Mouse (Mus musculus): ENCODE data around the gene Tbc1d13. TPM values are rescaled to one million over a fixed set of nuclear protein-coding genes. Genes with fewer than 3 reads are reported as not detected.

Tbc1d13 gene
- polyA plus RNA-seq, 1 experiment from 2014 or later: 13.7 TPM

DNA sequence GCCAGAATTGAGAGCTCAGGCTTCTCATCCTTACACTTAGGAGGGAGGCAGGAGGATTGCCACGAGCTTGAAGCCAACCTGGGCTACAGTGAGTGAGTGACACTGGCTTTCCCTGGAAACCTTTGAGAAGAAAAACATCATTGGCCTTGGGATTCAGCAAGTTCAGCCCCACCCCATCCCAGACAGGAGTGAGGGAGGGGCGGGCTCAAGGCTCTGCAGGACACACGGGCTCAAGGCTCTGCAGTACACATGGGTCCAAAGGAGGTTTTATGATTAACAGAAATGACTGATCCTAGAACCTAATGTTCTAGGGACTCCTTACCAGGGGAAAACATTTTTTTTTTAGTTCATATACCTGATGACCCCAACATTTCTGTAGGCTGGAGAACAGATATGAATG lies 50.2 kb downstream of the Tbc1d13 start:
- Histone ChIP-seq H3K4me1 (no peaks in the 10 kb centered on the region), H3K27me3 (no peaks in the 10 kb centered on the region), H3K36me3 (peaks cover 19% of the 10 kb centered on the region), H3K9ac (no peak overlapping the region), H3K4me3 (no peak overlapping the region), H3K4me2 (no peak overlapping the region), H3K27ac (no peak overlapping the region), H3K9me3 (no peaks in the 10 kb centered on the region)
- 74% methylated on average over 3 of the region's 3 CpGs for WGBS
- no peak for ATAC-seq (ENCODE audit: insufficient number of reproducible peaks, insufficient read depth, low FRiP score, low TSS enrichment, low read depth)

GRCm38 (mm10) chr2:30185276-30185675 lies 51.7 kb downstream of the Tbc1d13 start:
- H3K9me3 ChIP-seq: no peaks in the 10 kb centered on the region
- peaks cover 19% of the 10 kb centered on the region for H3K36me3 ChIP-seq
- WGBS: 85% methylated on average over 6 of the region's 6 CpGs
- no peaks in the 10 kb centered on the region for H3K27me3 ChIP-seq
- H3K27ac ChIP-seq: no peak overlapping the region
- no peak overlapping the region for H3K4me2 ChIP-seq
- no peak for ATAC-seq (ENCODE audit: insufficient number of reproducible peaks, insufficient read depth, low FRiP score, low TSS enrichment, low read depth)
- H3K4me3 ChIP-seq: no peak overlapping the region
- no peaks in the 10 kb centered on the region for H3K4me1 ChIP-seq
- H3K9ac ChIP-seq: no peak overlapping the region

GRCm38 (mm10) chr2:30185681-30186080 lies 52.1 kb downstream of the Tbc1d13 start:
- H3K27ac ChIP-seq: no peak overlapping the region
- H3K36me3 ChIP-seq: peaks cover 21% of the 10 kb centered on the region
- no peak overlapping the region for H3K4me2 ChIP-seq
- no peak overlapping the region for H3K9ac ChIP-seq
- ATAC-seq (ENCODE audit: insufficient number of reproducible peaks, insufficient read depth, low FRiP score, low TSS enrichment, low read depth): no peak
- 84% methylated on average over 3 of the region's 3 CpGs for WGBS
- no peaks in the 10 kb centered on the region for H3K9me3 ChIP-seq
- no peak overlapping the region for H3K4me3 ChIP-seq
- no peaks in the 10 kb centered on the region for H3K27me3 ChIP-seq
- H3K4me1 ChIP-seq: no peaks in the 10 kb centered on the region

DNA sequence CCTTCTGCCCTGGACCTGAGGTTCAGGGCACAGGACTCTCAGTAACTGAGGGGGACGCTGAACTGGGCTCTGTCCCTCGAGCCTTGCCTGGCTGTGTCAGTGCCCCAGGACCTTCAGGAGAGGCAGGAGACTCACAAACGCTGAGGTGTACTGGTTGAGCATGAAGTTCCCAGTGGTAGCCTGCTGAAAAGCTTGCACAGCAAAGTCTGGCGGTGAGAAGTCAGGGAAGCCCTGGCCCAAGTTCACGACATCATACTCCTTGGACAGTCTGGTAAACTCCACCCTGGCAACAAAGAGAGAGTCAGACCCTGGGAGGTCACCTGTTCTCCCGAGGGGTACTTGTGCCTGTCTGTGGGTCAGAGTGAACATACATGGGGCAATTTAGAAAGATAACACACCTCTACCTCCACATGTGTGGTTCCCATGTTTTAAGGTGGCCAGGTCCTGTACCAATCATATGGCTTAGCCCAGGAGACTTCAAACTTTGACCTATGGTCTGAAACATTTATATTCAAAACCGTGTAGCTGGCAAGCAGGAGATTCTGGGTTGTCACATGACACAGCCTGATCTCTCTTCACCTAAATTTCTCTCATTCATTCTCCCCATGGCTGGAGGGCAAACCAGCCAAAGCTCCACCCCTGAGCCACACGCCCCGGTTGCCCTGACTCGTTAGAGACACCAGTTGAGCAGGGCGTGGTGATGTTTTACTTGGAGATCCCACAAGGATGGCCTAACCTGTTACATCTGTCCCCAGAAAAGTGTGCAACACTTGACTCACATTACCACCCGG lies 58.4 kb downstream of the Tbc1d13 start:
- ATAC-seq (ENCODE audit: insufficient number of reproducible peaks, insufficient read depth, low FRiP score, low TSS enrichment, low read depth): no peak
- H3K36me3 ChIP-seq: peaks cover 10% of the 10 kb centered on the region; the same call in 1 of the 2 replicates
- H3K4me3 ChIP-seq: no peak overlapping the region
- no peaks in the 10 kb centered on the region for H3K27me3 ChIP-seq
- no peaks in the 10 kb centered on the region for H3K9me3 ChIP-seq
- H3K4me1 ChIP-seq: no peaks in the 10 kb centered on the region
- H3K27ac ChIP-seq: no peak overlapping the region
- 81% methylated on average over 12 of the region's 12 CpGs for WGBS
- no peak overlapping the region for H3K9ac ChIP-seq
- H3K4me2 ChIP-seq: no peak overlapping the region

DNA sequence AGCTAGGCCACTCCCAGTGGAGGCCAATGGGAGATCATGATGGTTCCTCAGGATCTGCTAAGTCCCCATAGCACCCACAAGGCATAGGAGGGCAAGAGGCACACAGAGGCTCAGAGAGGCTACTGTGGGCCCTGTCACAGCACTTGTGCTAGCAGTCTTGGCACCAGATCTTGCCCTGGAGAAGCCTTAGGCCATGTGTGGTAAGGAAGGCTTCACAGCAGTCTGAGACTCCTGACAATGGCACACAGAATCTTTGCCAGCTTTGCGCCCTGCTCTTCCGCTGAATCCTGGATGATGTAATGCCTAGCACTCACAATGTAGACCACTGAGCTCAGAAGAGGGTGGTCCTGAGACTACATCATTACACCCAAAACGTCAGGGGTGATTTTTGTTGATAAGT lies 61.1 kb downstream of the Tbc1d13 start:
- WGBS: 84% methylated on average over 3 of the region's 3 CpGs
- H3K9me3 ChIP-seq: no peaks in the 10 kb centered on the region
- no peak for ATAC-seq (ENCODE audit: insufficient number of reproducible peaks, insufficient read depth, low FRiP score, low TSS enrichment, low read depth)
- H3K27me3 ChIP-seq: no peaks in the 10 kb centered on the region
- H3K4me3 ChIP-seq: no peak overlapping the region
- H3K4me2 ChIP-seq: no peak overlapping the region
- peaks cover 10% of the 10 kb centered on the region; the same call in 1 of the 2 replicates for H3K36me3 ChIP-seq
- no peak overlapping the region for H3K9ac ChIP-seq
- H3K27ac ChIP-seq: no peak overlapping the region
- no peaks in the 10 kb centered on the region for H3K4me1 ChIP-seq

- ATAC-seq (ENCODE audit: insufficient number of reproducible peaks, insufficient read depth, low FRiP score, low TSS enrichment, low read depth): no peak
- WGBS: 57% methylated on average over 4 of the region's 4 CpGs
- Histone ChIP-seq H3K9me3 (no peaks in the 10 kb centered on the region), H3K4me1 (no peaks in the 10 kb centered on the region), H3K27ac (no peak overlapping the region), H3K4me2 (no peak overlapping the region), H3K36me3 (no peaks in the 10 kb centered on the region), H3K9ac (no peak overlapping the region), H3K4me3 (no peak overlapping the region), H3K27me3 (no peaks in the 10 kb centered on the region)
Observed at GRCm38 (mm10) chr2:30198021-30198420, 64.5 kb downstream of the Tbc1d13 start.

DNA sequence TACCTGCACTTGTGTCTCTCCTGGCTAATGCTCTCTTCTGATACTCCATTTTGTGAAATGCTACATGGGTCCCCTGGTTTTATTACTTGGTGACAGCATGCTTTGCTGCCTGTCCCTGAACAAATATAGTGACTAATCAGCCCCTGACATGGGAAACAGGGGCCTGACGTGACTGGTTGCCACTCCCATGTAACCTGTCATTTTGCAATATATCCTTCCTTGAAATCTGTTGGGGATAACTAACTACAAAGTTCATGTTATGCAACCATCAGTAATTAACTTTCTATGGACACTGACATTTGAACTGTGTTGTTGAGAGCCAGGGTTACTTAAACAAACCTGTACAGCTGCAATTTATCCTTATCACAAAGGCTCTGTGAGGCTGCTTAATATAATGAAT lies 66.4 kb downstream of the Tbc1d13 start:
- 64% methylated on average over 1 of the region's 1 CpGs for WGBS
- no peak overlapping the region for H3K27ac ChIP-seq
- no peaks in the 10 kb centered on the region for H3K36me3 ChIP-seq
- H3K4me2 ChIP-seq: no peak overlapping the region
- H3K27me3 ChIP-seq: no peaks in the 10 kb centered on the region
- H3K9ac ChIP-seq: no peak overlapping the region
- H3K4me3 ChIP-seq: no peak overlapping the region
- peaks cover 7% of the 10 kb centered on the region for H3K4me1 ChIP-seq
- no peaks in the 10 kb centered on the region for H3K9me3 ChIP-seq
- ATAC-seq (ENCODE audit: insufficient number of reproducible peaks, insufficient read depth, low FRiP score, low TSS enrichment, low read depth): no peak

GRCm38 (mm10) chr2:30200388-30200925 lies 66.9 kb downstream of the Tbc1d13 start:
- H3K9me3 ChIP-seq: no peaks in the 10 kb centered on the region
- H3K4me2 ChIP-seq: no peak overlapping the region
- H3K9ac ChIP-seq: no peak overlapping the region
- ATAC-seq (ENCODE audit: insufficient number of reproducible peaks, insufficient read depth, low FRiP score, low TSS enrichment, low read depth): no peak
- no peaks in the 10 kb centered on the region for H3K36me3 ChIP-seq
- H3K4me3 ChIP-seq: no peak overlapping the region
- peaks cover 7% of the 10 kb centered on the region for H3K4me1 ChIP-seq
- no peak overlapping the region for H3K27ac ChIP-seq
- WGBS: 81% methylated on average over 5 of the region's 5 CpGs
- no peaks in the 10 kb centered on the region for H3K27me3 ChIP-seq

Other genes starting within 250 kb of the Tbc1d13 start
- 79.8 and 85.3 TPM in 2 replicates for gene Odf2, start 244.5 kb upstream of the Tbc1d13 start, polyA plus RNA-seq (2015; fragmentation: Nextera tagmentation; extraction: Ambion mirVana)
- gene Gle1, start 198.3 kb upstream of the Tbc1d13 start, polyA plus RNA-seq (2015; fragmentation: Nextera tagmentation; extraction: Ambion mirVana): 70.1 and 76.8 TPM in 2 replicates
- 74.3 and 78.3 TPM in 2 replicates for gene Sptan1, start 168.2 kb upstream of the Tbc1d13 start, polyA plus RNA-seq (2015; fragmentation: Nextera tagmentation; extraction: Ambion mirVana)
- 46.5 and 46.9 TPM in 2 replicates for gene Wdr34, start 84.9 kb upstream of the Tbc1d13 start, polyA plus RNA-seq (2015; fragmentation: Nextera tagmentation; extraction: Ambion mirVana)
- 538 and 545 TPM in 2 replicates for gene Set, start 76.4 kb upstream of the Tbc1d13 start, polyA plus RNA-seq (2015; fragmentation: Nextera tagmentation; extraction: Ambion mirVana)
- gene Pkn3, start 56.1 kb upstream of the Tbc1d13 start, polyA plus RNA-seq (2015; fragmentation: Nextera tagmentation; extraction: Ambion mirVana): 7.6 and 11.4 TPM in 2 replicates
- 24.0 and 25.3 TPM in 2 replicates for gene Zdhhc12, start 40.1 kb upstream of the Tbc1d13 start, polyA plus RNA-seq (2015; fragmentation: Nextera tagmentation; extraction: Ambion mirVana)
- gene Zer1, start 9.2 kb upstream of the Tbc1d13 start, polyA plus RNA-seq (2015; fragmentation: Nextera tagmentation; extraction: Ambion mirVana): 12.7 and 13.5 TPM in 2 replicates
- 12.4 and 15.2 TPM in 2 replicates for gene Endog, start 37.7 kb downstream of the Tbc1d13 start, polyA plus RNA-seq (2015; fragmentation: Nextera tagmentation; extraction: Ambion mirVana)
- 80.6 and 81.9 TPM in 2 replicates for gene Spout1, start 44.7 kb downstream of the Tbc1d13 start, polyA plus RNA-seq (2015; fragmentation: Nextera tagmentation; extraction: Ambion mirVana)
- 9.4 and 10.0 TPM in 2 replicates for gene Kyat1, start 72.1 kb downstream of the Tbc1d13 start, polyA plus RNA-seq (2015; fragmentation: Nextera tagmentation; extraction: Ambion mirVana)
- 43.6 and 45.9 TPM in 2 replicates for gene Lrrc8a, start 104.0 kb downstream of the Tbc1d13 start, polyA plus RNA-seq (2015; fragmentation: Nextera tagmentation; extraction: Ambion mirVana)
- gene Gm28035, start 106.8 kb downstream of the Tbc1d13 start, polyA plus RNA-seq (2015; fragmentation: Nextera tagmentation; extraction: Ambion mirVana): 0.06 and 0.11 TPM in 2 replicates
- gene Phyhd1, start 132.5 kb downstream of the Tbc1d13 start, polyA plus RNA-seq (2015; fragmentation: Nextera tagmentation; extraction: Ambion mirVana): 3.7 and 4.7 TPM in 2 replicates
- gene Gm28038, start 147.3 kb downstream of the Tbc1d13 start, polyA plus RNA-seq (2015; fragmentation: Nextera tagmentation; extraction: Ambion mirVana): not detected in 2 replicates
- gene Dolk, start 152.6 kb downstream of the Tbc1d13 start, polyA plus RNA-seq (2015; fragmentation: Nextera tagmentation; extraction: Ambion mirVana): 29.0 and 30.5 TPM in 2 replicates
- gene Nup188, start 152.7 kb downstream of the Tbc1d13 start, polyA plus RNA-seq (2015; fragmentation: Nextera tagmentation; extraction: Ambion mirVana): 36.5 and 40.7 TPM in 2 replicates
- 84.8 and 85.8 TPM in 2 replicates for gene Sh3glb2, start 225.6 kb downstream of the Tbc1d13 start, polyA plus RNA-seq (2015; fragmentation: Nextera tagmentation; extraction: Ambion mirVana)
- gene Miga2, start 230.5 kb downstream of the Tbc1d13 start, polyA plus RNA-seq (2015; fragmentation: Nextera tagmentation; extraction: Ambion mirVana): 23.9 and 27.7 TPM in 2 replicates

Data from embryonic facial prominence, embryonic 13.5 days (tissue).